Mouse (Mus musculus): ENCODE measurements around the gene Bptf.

- TF ChIP-seq GATA1 (IDR thresholded peaks at IDR 0.05; ENCODE audit: borderline replicate concordance, low read length) (no peak), FLI1 (IDR thresholded peaks at IDR 0.05; ENCODE audit: low read length) (no peak)
These were observed 103.7 kb downstream of the Bptf start for GRCm38 (mm10) chr11:107028275-107028618.
